Mouse (Mus musculus): ENCODE results near the gene Tnni2. TPM values are rescaled to one million over a fixed set of nuclear protein-coding genes. Genes with fewer than 3 reads are reported as not detected.
A peak's percentile ranks its signal among the peaks of the same experiment; 100 is the strongest.

Gene Tnni2
- total RNA-seq, 4 experiments from 2014 or later = 1.2 to 4.9 (median 2.7) TPM

DNA sequence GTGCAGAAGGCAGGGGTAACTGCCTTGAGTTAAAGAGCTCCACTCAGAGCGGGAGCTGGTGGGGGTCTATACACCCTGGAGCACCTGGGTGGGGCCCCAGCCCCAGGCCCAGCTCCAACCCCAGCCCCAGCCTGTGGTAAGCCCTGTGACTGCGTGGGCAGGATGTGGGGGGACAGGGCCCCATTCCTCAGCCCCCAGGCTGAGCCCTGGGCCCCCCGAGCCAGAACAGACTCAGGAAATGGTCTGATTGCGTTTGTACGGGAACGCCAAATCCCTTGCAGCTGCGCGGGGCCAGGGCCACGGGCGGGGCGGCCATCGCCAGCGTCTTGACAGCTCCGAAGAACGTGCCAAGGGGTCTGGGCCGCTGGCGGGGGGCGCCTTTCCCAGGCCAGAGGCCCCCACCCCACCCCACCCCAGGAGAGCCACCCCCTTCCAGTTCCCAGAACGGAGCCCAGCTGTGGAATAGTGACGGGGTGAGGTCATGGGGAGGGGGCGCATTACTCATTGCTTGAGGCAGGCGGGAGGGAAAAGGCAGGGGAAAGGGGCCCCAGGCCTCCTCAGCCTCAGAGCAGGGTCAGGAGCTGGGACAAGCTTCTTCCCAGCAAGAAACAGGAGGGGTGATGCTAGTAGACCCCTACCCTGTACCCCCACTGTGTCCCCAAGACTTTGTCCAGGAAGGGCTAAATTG is 40.1 kb downstream of the Tnni2 start:
- DNase-seq (ENCODE audit: low spot score in 2 of 2) = no peak

DNA sequence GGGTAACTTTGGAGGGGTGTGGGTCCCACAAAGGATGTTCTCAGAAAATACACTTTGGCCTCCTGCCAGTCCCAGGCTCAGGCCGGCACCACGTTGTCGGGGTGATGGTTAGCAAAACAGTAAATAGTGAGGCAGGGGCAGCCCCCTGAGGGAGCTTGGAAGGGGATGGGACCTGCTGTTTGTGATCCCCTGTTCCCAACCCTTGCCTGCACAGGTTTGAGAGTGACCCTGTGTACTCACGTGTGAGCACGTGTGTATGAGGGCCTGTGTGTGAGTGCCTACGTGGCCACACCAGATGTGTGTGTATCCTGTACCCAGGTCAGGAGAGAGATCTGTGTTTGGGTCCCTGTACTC is 40.6 kb downstream of the Tnni2 start:
- no peak for DNase-seq (ENCODE audit: low spot score in 2 of 2)

DNA sequence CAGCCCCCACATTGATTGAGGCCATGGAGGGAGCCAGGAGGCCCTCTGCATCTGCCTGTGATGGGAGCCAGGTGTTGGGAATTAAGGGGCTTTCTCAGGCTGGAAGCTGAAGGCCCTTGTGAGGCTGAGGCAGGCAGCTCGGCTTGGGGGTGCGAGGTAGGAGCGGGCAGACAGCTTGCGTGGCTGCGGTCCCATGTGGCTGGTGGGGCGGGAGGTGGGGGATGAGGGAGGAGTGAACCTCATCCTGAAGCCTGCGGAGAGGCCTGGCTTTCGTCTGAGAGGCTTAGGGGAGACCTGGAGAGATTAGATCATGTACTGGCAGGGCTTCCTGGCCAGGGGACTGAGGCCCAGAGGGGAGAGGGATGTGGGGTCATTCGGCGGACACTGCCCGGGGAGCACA is 41.5 kb downstream of the Tnni2 start:
- DNase-seq (ENCODE audit: low spot score in 2 of 2) = no peak

DNA sequence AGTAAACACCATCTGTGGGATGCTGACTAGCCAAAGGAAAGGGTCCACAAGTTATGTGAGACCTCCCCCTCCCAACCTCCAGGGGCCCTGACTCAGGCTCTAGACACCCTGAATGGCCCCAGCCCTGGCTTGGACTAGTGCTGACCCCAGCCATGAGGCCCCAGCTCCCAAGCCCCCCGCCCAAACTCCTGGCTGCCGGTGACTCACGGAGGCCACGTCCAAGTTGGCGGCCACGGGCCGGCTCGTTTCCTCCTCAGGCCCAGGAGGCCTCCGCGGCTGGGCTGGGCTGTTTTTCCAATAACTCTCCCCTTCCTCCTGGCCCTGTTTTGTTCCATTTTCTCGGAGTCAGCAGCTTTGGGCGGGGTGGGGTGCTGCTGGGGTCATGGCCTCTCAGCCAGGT is 43.2 kb downstream of the Tnni2 start:
- DNase-seq (ENCODE audit: low spot score in 2 of 2) = no peak

DNA sequence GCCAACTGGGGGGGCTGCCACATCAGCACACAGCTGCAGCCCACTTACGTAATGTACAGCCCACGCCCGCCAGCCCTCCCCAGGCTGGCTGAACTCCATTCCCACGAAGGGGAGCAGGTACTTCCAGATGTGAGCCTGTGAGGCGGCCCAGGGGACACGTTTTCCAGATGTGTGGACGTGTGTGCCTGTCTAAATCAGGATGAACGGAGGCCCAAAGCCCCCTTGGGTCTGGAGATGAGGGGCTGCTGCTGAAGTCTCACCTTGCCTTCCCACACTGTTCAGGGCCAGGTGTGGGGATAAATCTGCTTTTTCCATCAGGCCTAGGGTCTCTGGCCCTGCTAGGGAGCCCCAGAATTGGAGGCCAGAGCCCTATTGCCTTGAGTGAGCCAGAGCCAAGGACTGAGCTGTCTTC is 45.1 kb downstream of the Tnni2 start:
- DNase-seq (ENCODE audit: low spot score in 2 of 2) = no peak

DNA sequence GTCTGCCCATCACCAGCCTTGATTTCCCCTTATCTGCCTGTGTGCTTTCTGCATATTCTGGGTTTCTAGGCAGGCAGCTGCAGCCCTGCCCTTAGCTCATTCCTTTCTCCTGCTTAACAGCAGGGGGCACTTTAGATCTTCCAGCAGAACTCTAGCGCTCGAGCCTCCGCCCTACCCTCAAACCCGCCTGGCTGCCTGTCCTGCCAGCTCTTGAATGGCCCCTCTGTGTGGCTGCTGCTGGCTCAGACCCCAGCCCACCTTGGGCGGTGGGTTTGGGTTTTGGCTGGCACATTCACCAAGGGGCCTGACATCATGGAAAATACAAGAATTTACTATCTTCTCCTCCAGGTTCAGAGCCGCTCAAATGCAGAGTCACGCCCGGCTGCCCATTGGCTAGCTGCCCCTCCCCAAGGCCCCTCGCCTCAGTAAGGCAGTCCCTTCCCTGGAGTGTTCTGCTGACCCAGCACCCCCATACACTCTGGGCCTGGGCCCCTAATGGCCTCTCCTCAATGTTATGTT is 45.8 kb downstream of the Tnni2 start:
- peak in 1 of 2 experiments; percentile 29 for DNase-seq (ENCODE audit: low spot score in 2 of 2)

DNA sequence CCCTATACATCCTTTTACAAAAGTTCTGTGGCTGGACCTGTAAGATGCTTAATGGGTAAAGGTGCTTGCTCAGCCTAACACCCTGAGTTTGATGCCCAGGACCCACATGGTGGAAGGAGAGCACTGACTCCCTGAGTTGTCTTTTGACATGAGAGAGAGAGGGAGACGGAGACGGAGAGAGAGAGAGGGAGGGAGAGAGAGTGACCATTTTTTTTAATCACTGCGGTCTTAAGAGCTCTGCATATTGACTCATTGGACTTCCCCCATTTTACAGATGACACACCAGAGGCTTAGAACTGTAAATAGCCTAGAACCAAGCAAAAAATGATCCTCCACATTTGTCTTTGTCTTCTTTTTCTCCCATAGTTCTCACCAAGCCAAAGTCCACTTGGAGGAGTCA is 46.4 kb downstream of the Tnni2 start:
- DNase-seq (ENCODE audit: low spot score in 2 of 2) = no peak

DNA sequence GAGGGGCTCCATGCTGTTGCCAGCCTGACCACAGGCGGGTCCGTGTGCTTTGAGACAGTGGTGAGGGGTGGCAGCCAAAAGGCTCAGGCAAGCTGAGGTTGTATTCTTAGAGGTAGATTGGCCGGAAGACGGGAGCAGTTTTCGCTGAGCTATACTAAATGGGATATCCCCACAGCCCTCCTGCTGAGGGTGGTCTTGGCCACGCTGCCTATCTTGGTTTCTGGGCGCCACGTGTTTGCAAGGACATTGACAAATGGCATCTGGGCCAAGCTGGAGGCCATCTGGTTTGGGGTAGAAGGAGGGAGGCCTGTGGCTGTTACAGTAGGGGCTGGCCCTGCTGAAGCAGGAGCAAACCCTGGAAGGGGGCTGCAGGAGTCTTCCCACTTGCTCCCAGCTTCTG is 51.9 kb downstream of the Tnni2 start:
- DNase-seq (ENCODE audit: low spot score in 2 of 2) = no peak

Other genes starting within 250 kb of the Tnni2 start
- not detected for gene Krtap5-3, start 240.4 kb upstream of the Tnni2 start, total RNA-seq (2022)
- gene Gm7579, start 229.9 kb upstream of the Tnni2 start, total RNA-seq (2022) = not detected
- not detected for gene Krtap5-5, start 211.8 kb upstream of the Tnni2 start, total RNA-seq (2022)
- gene Gm40460, start 200.7 kb upstream of the Tnni2 start, total RNA-seq (2022) = not detected
- gene Gm2431, start 183.5 kb upstream of the Tnni2 start, total RNA-seq (2022) = not detected
- not detected for gene Gm4559, start 167.4 kb upstream of the Tnni2 start, total RNA-seq (2022)
- not detected for gene Krtap5-1, start 144.7 kb upstream of the Tnni2 start, total RNA-seq (2022)
- not detected for gene Krtap5-4, start 138.3 kb upstream of the Tnni2 start, total RNA-seq (2022)
- 10 to 100 TPM; 33.3 to 40.3 (median 35.8) TPM for gene Ifitm10, start 68.1 kb upstream of the Tnni2 start, total RNA-seq (2022)
- gene Gm49369, start 59.1 kb upstream of the Tnni2 start, total RNA-seq (2022) = 10 to 100 TPM in 2 of 4 experiments, 1 to 10 TPM in 2; 2.0 to 27.5 (median 16.4) TPM
- 1,000 to 10,000 TPM in 2 of 4 experiments, 100 to 1,000 TPM in 2; 302 to 1,974 (median 897) TPM for gene Ctsd, start 53.8 kb upstream of the Tnni2 start, total RNA-seq (2022)
- 1 to 10 TPM in 2 of 4 experiments, under 1 TPM in 1, not detected in 1; 0.29 to 2.3 (median 1.9) TPM for gene Syt8, start 7.0 kb upstream of the Tnni2 start, total RNA-seq (2022)
- 10 to 100 TPM in 2 of 4 experiments, 1 to 10 TPM in 2; 2.2 to 18.3 (median 8.4) TPM for gene Lsp1, start 19.0 kb downstream of the Tnni2 start, total RNA-seq (2022)
- gene Tnnt3, start 57.0 kb downstream of the Tnni2 start, total RNA-seq (2022) = 1 to 10 TPM in 2 of 4 experiments, not detected in 2; 1.2 to 3.8 TPM
- 1 to 10 TPM; 4.8 to 6.8 (median 5.7) TPM for gene Mrpl23, start 90.9 kb downstream of the Tnni2 start, total RNA-seq (2022)
- gene Igf2, start 225.0 kb downstream of the Tnni2 start, total RNA-seq (2022) = 10 to 100 TPM; 52.4 to 90.2 (median 73.6) TPM
- gene Gm49394, start 228.1 kb downstream of the Tnni2 start, total RNA-seq (2022) = under 1 TPM in 1 of 4 experiments, not detected in 3; 0.30 TPM